ENCODE assay signal across 28 mouse cellular contexts in genomic region chr1:129759003-129759402, GRCm38 (mm10).
DNase-seq lines count a peak whose midpoint lies in the region; ATAC-seq lines count a peak whose summit lies in the region.
"Had no signal": no experiment of that assay in that cellular context is flagged by ENCODE, and none has a peak within 500 bp of the region (broad histone marks: within the 10 kb centered on the region; RNA-seq: fewer than 3 reads in every experiment).

No protein-coding gene starts in this region.

- H3K9me3 ChIP-seq in forebrain, embryonic 13.5 days (replicated peaks), result no peaks in the 10 kb centered on the region
- no peaks in the 10 kb centered on the region for H3K9me3 ChIP-seq in forebrain, embryonic 16.5 days (ENCODE audit: control insufficient read depth, low read length)
- no peaks in the 10 kb centered on the region for H3K9me3 ChIP-seq in midbrain, embryonic 14.5 days (ENCODE audit: control insufficient read depth, low read length)
- no peaks in the 10 kb centered on the region for H3K9me3 ChIP-seq in midbrain, embryonic 10.5 days (replicated peaks)
- no peaks in the 10 kb centered on the region for H3K9me3 ChIP-seq in midbrain, embryonic 16.5 days (replicated peaks; ENCODE audit: control insufficient read depth, low read length, poor library complexity, severe bottlenecking)
- H3K9me3 ChIP-seq: embryonic facial prominence, embryonic 12.5 days; embryonic facial prominence, embryonic 15.5 days; forebrain, embryonic 12.5 days; G1E; heart, embryonic 12.5 days; heart, embryonic 15.5 days; hindbrain, embryonic 10.5 days had no signal

- H3K27me3 ChIP-seq in forebrain, embryonic 13.5 days, result no peaks in the 10 kb centered on the region
- no peaks in the 10 kb centered on the region for H3K27me3 ChIP-seq in forebrain, embryonic 16.5 days (replicated peaks; ENCODE audit: control insufficient read depth, insufficient read depth, low read length)
- no peaks in the 10 kb centered on the region for H3K27me3 ChIP-seq in midbrain, embryonic 14.5 days (ENCODE audit: control insufficient read depth, insufficient read depth, low read length)
- H3K27me3 ChIP-seq in midbrain, embryonic 10.5 days (ENCODE audit: low read depth, poor library complexity, severe bottlenecking), result no peaks in the 10 kb centered on the region
- no peaks in the 10 kb centered on the region for H3K27me3 ChIP-seq in midbrain, embryonic 16.5 days (ENCODE audit: control insufficient read depth, insufficient read depth, low read depth, low read length)
- H3K27me3 ChIP-seq: embryonic facial prominence, embryonic 12.5 days; embryonic facial prominence, embryonic 15.5 days; forebrain, embryonic 12.5 days; heart, embryonic 12.5 days; heart, embryonic 15.5 days had no signal

- H3K9ac ChIP-seq in forebrain, embryonic 13.5 days, result no peak overlapping the region
- no peak overlapping the region for H3K9ac ChIP-seq in forebrain, embryonic 16.5 days (replicated peaks; ENCODE audit: low read depth, low read length)
- H3K9ac ChIP-seq in midbrain, embryonic 14.5 days (replicated peaks; ENCODE audit: low read length), result no peak overlapping the region
- no peak overlapping the region for H3K9ac ChIP-seq in midbrain, embryonic 16.5 days (ENCODE audit: low read depth, low read length)
- H3K9ac ChIP-seq: embryonic facial prominence, embryonic 12.5 days; embryonic facial prominence, embryonic 15.5 days; forebrain, embryonic 12.5 days; heart, embryonic 12.5 days; heart, embryonic 15.5 days; hindbrain, embryonic 14.5 days had no signal

- H3K4me2 ChIP-seq in forebrain, embryonic 13.5 days, result no peak overlapping the region
- no peak overlapping the region for H3K4me2 ChIP-seq in forebrain, embryonic 16.5 days (ENCODE audit: low read length)
- H3K4me2 ChIP-seq in midbrain, embryonic 14.5 days (ENCODE audit: low read length), result no peak overlapping the region
- H3K4me2 ChIP-seq in midbrain, embryonic 16.5 days (ENCODE audit: low read length), result no peak overlapping the region
- H3K4me2 ChIP-seq: embryonic facial prominence, embryonic 12.5 days; embryonic facial prominence, embryonic 15.5 days; forebrain, embryonic 12.5 days; heart, embryonic 12.5 days; heart, embryonic 15.5 days; hindbrain, embryonic 14.5 days had no signal

- no peak overlapping the region for H3K4me3 ChIP-seq in forebrain, embryonic 13.5 days
- no peak overlapping the region for H3K4me3 ChIP-seq in forebrain, embryonic 16.5 days (replicated peaks; ENCODE audit: low read length)
- H3K4me3 ChIP-seq in midbrain, embryonic 14.5 days (replicated peaks; ENCODE audit: low read depth, low read length), result no peak overlapping the region
- no peak overlapping the region for H3K4me3 ChIP-seq in midbrain, embryonic 10.5 days
- H3K4me3 ChIP-seq in midbrain, embryonic 16.5 days (ENCODE audit: low read depth, low read length), result no peak overlapping the region
- H3K4me3 ChIP-seq: embryonic facial prominence, embryonic 12.5 days; embryonic facial prominence, embryonic 15.5 days; forebrain, embryonic 12.5 days; heart, embryonic 12.5 days; heart, embryonic 15.5 days; hindbrain, embryonic 10.5 days had no signal

- ATAC-seq in forebrain, embryonic 13.5 days, result peak; percentile 30; the same call in 1 of the 2 replicates
- no peak for ATAC-seq in forebrain, embryonic 16.5 days
- ATAC-seq in midbrain, embryonic 14.5 days (ENCODE audit: low FRiP score, low TSS enrichment), result no peak
- 0 out of 2 replicates have a peak, but pooled peaks have one; percentile 28 for ATAC-seq in midbrain, embryonic 16.5 days
- ATAC-seq: activated CD4-positive, CD25-positive, alpha-beta regulatory T cell, adult 4 months; Patski had no signal

- no peaks in the 10 kb centered on the region for H3K36me3 ChIP-seq in forebrain, embryonic 13.5 days (ENCODE audit: poor library complexity, severe bottlenecking)
- no peaks in the 10 kb centered on the region for H3K36me3 ChIP-seq in forebrain, embryonic 16.5 days (ENCODE audit: control insufficient read depth, insufficient read depth)
- no peaks in the 10 kb centered on the region for H3K36me3 ChIP-seq in midbrain, embryonic 14.5 days (ENCODE audit: control insufficient read depth, insufficient read depth, low read length)
- H3K36me3 ChIP-seq in midbrain, embryonic 10.5 days, result no peaks in the 10 kb centered on the region
- no peaks in the 10 kb centered on the region for H3K36me3 ChIP-seq in midbrain, embryonic 16.5 days (ENCODE audit: control insufficient read depth, insufficient read depth, low read length)
- H3K36me3 ChIP-seq: embryonic facial prominence, embryonic 12.5 days; embryonic facial prominence, embryonic 15.5 days; forebrain, embryonic 12.5 days; G1E; heart, embryonic 12.5 days; heart, embryonic 15.5 days; hindbrain, embryonic 10.5 days had no signal

- DNase-seq in midbrain, embryonic 14.5 days, result peak; percentile 37
- DNase-seq in midbrain, embryonic 10.5 days (ENCODE audit: low spot score), result no peak
- DNase-seq in ZHBTc4 (ENCODE audit: low read depth, low spot score), result peak; percentile 23
- no peak for DNase-seq in ovary, adult 18-20 months (ENCODE audit: low spot score)
- DNase-seq in right cerebral cortex, postnatal 25 days, result no peak
- DNase-seq: adrenal gland, adult 8-10 months; adrenal gland, postnatal 36 days; cerebellum, adult 11 months; cerebellum, adult 2 months; cerebellum, adult 9-11 months; cerebellum, postnatal 25 days; gastrocnemius, postnatal 25 days; heart, adult 18-20 months; heart, postnatal 10 days; heart, postnatal 36 days had no signal

- H3K27ac ChIP-seq in forebrain, embryonic 13.5 days, result no peak overlapping the region
- H3K27ac ChIP-seq in forebrain, embryonic 16.5 days (ENCODE audit: low read length), result no peak overlapping the region
- no peak overlapping the region for H3K27ac ChIP-seq in midbrain, embryonic 14.5 days (replicated peaks; ENCODE audit: low read depth, low read length)
- no peak overlapping the region for H3K27ac ChIP-seq in midbrain, embryonic 10.5 days (replicated peaks)
- H3K27ac ChIP-seq in midbrain, embryonic 16.5 days (ENCODE audit: low read length), result no peak overlapping the region
- H3K27ac ChIP-seq: embryonic facial prominence, embryonic 12.5 days; embryonic facial prominence, embryonic 15.5 days; forebrain, embryonic 12.5 days; heart, embryonic 15.5 days; hindbrain, embryonic 10.5 days; hindbrain, embryonic 14.5 days had no signal

- WGBS in forebrain, embryonic 13.5 days, result 87% methylated on average over 1 of the region's 1 CpGs
- WGBS in forebrain, embryonic 16.5 days, result 71% methylated on average over 1 of the region's 1 CpGs
- 57% methylated on average over 1 of the region's 1 CpGs for WGBS in midbrain, embryonic 14.5 days
- WGBS in midbrain, embryonic 10.5 days, result 74% methylated on average over 1 of the region's 1 CpGs
- 44% methylated on average over 1 of the region's 1 CpGs for WGBS in midbrain, embryonic 16.5 days

- no peaks in the 10 kb centered on the region for H3K4me1 ChIP-seq in forebrain, embryonic 13.5 days
- no peaks in the 10 kb centered on the region for H3K4me1 ChIP-seq in forebrain, embryonic 16.5 days (replicated peaks; ENCODE audit: control insufficient read depth, insufficient read depth, low read length)
- peaks cover 11% of the 10 kb centered on the region; the same call in 1 of the 2 replicates for H3K4me1 ChIP-seq in midbrain, embryonic 14.5 days (ENCODE audit: control insufficient read depth, insufficient read depth, low read length)
- peaks cover 9% of the 10 kb centered on the region for H3K4me1 ChIP-seq in midbrain, embryonic 10.5 days
- peaks cover 4% of the 10 kb centered on the region; the same call in 1 of the 2 replicates for H3K4me1 ChIP-seq in midbrain, embryonic 16.5 days (ENCODE audit: control insufficient read depth, insufficient read depth, low read length)
- H3K4me1 ChIP-seq: embryonic facial prominence, embryonic 12.5 days; embryonic facial prominence, embryonic 15.5 days; heart, embryonic 12.5 days; heart, embryonic 15.5 days; hindbrain, embryonic 10.5 days had no signal

Comparison
In these comparisons a context has a peak if more than half of its experiments do, and no peak if none do; other contexts are left out.
1. ATAC-seq: peak in forebrain, embryonic 13.5 days (single experiment) and midbrain, embryonic 16.5 days (single experiment); none in forebrain, embryonic 16.5 days (single experiment) and midbrain, embryonic 14.5 days (single experiment).
2. DNase-seq: peak in midbrain, embryonic 14.5 days (single experiment) and ZHBTc4 (single experiment); none in midbrain, embryonic 10.5 days (single experiment), ovary, adult 18-20 months (single experiment) and right cerebral cortex, postnatal 25 days (single experiment).